Mouse (Mus musculus): Measurements from ENCODE around the gene Il17rc.
A peak's percentile ranks its signal among the peaks of the same experiment; 100 is the strongest.

Il17rc gene

GRCm38 (mm10) chr6:113457952-113458534, 13.2 kb upstream of the Il17rc start, which contains the start of gene Il17re:
TSS of gene Il17re (plus strand) at chr6:113458484.
- no peak for DNase-seq

- DNase-seq: no peak
Measured at GRCm38 (mm10) chr6:113458635-113459034, 12.6 kb upstream of the Il17rc start.

- DNase-seq: no peak
Measured at GRCm38 (mm10) chr6:113464040-113464439, 7.2 kb upstream of the Il17rc start.

DNA sequence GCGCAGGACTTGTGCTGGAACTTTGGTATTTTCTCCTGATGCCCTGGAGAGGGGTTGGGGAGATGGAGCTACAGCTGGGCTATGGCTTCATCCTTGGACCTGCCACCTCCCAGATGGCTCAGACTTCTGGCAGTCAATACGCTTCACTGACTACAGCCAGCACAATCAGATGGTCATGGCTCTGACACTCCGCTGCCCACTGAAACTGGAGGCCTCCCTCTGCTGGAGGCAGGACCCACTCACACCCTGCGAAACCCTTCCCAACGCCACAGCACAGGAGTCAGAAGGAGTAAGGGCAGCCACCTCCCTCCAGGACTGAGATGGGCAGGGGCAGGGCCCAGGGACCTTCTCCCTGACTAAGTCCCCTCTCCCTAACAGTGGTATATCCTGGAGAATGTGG, 5.6 kb upstream of the Il17rc start:
- no peak for DNase-seq

DNA sequence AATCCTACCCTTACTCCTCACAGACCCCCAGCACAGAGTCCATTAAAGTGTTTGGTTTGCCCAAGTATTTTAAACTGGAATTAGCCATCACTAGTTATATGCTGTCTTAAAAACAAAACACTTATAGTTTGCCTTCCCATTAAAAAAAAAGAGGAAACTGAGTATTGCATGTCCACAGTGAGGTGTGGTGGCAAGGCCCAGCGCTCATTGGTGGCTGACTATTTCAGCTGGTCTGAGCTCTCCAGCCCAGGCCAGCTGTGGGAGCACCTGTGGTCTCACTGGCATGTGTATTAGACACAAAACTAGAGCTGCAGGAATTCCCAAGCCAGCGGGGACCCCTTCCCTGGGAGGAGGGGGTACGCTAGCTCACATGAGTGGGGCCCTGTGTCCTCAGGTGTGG, 2.7 kb upstream of the Il17rc start:
- DNase-seq: no peak

DNA sequence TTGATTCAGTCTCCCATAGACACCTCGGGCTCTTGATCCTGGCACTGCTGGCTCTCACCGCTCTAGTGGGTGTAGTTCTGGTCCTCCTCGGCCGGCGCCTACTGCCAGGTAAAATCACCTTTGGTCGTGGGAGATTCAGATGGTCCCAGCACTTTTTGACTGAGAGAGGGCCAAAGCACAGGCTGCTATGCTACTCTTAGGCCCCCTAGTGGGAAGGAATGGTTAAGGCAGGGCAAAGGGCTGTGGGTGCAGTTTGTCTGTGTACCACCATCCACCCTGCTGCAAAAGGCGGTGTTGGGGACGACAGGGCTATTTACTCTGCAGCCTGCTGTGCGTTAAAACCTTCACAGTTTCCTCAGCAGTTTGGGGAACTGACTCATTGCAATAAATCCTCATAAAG, 2.2 kb upstream of the Il17rc start:
- DNase-seq: peak; percentile 38

DNA sequence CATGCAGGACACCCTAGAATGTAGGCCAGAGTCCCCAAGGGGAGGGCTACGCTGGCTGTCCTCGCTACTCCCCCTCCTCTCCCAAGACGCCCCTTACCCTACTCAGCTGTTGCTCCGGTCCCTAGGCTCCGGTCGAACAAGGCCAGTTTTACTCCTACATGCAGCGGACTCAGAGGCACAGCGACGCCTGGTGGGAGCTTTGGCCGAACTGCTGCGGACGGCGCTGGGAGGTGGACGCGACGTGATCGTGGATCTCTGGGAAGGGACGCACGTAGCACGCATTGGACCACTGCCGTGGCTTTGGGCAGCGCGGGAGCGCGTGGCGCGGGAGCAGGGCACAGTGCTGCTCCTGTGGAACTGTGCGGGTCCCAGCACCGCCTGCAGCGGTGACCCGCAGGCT, 1.8 kb upstream of the Il17rc start:
- DNase-seq: peak; percentile 71

GRCm38 (mm10) chr6:113472061-113472460, 834 bp downstream of the Il17rc start:
- DNase-seq: no peak

DNA sequence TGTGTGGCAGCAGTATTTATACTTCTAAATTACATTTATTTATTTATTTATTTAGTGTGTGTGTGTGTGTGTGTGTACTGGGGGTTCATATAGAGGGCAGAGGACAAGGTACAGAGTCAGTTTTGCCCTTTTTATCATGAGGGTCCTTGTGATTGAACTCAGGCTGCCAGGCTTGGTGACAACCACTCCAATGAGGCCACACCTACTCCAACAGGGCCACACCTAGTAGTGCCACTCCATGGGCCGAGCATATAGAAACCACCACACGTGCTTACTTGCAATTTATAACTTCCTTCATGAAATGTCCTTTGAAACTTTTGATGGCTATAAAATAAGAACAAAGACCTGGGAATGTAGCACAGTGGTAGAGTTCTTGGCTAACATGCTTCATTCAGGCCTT, 2.0 kb downstream of the Il17rc start:
- no peak for DNase-seq

DNA sequence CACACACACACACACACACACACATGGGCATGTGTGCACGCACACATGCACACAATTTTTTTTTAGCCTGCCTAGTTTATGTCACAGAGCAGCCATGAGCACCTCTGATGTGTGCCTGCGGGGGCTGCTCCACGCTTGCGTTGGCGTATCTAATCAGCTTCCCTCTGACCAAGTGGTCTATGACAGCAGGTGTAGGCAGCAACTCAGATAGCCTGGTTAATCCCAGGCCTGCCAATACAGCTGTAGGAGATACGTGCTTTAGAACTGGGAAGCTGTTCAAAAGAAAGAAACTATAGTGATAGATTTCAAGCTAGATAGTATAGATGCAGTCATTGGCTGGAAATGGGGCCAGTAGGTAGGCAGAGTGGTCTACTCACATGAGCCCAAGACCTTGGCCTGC, 2.5 kb downstream of the Il17rc start:
- DNase-seq: no peak

DNA sequence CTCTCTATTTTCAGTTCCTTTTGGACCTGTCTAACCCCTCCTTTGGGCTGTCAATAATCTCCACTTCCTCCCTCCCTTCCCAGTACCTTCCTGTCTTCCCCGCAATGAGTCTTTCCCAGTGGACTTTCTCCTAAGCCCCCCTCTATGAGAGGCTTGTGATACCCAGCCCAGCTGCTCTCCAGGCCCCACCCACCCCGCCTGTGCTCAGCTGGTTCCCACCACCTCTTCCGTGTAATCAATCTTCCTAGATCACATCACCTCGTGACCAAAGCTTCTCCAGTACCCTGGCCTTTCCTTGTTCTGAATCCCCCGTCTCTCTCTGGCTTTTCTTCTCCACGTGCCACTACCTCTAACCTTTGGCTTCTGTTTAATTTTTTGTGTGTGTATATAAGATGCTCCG, 6.1 kb downstream of the Il17rc start:
- no peak for DNase-seq

DNA sequence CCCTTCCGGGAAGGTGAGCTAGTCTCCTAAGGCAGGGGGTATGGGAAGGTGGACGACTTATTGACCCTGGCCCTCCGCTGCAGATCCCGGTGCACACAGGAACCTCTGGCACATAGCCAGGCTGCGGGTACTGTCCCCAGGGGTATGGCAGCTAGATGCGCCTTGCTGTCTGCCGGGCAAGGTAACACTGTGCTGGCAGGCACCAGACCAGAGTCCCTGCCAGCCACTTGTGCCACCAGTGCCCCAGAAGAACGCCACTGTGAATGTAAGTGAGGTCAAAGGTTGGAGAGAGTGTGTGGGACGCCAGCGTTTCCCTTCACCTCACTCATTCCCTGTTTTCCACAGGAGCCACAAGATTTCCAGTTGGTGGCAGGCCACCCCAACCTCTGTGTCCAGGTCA, 7.7 kb downstream of the Il17rc start:
- no peak for DNase-seq

- no peak for DNase-seq
Measured at GRCm38 (mm10) chr6:113480555-113481373, 9.5 kb downstream of the Il17rc start.

DNA sequence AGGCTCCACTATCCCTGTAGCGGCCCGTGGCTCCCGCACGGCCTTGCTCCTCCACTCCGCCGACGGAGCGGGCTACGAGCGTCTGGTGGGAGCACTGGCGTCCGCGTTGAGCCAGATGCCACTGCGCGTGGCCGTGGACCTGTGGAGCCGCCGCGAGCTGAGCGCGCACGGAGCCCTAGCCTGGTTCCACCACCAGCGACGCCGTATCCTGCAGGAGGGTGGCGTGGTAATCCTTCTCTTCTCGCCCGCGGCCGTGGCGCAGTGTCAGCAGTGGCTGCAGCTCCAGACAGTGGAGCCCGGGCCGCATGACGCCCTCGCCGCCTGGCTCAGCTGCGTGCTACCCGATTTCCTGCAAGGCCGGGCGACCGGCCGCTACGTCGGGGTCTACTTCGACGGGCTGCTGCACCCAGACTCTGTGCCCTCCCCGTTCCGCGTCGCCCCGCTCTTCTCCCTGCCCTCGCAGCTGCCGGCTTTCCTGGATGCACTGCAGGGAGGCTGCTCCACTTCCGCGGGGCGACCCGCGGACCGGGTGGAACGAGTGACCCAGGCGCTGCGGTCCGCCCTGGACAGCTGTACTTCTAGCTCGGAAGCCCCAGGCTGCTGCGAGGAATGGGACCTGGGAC, 11.4 kb downstream of the Il17rc start:
- DNase-seq: peak; percentile 54

DNA sequence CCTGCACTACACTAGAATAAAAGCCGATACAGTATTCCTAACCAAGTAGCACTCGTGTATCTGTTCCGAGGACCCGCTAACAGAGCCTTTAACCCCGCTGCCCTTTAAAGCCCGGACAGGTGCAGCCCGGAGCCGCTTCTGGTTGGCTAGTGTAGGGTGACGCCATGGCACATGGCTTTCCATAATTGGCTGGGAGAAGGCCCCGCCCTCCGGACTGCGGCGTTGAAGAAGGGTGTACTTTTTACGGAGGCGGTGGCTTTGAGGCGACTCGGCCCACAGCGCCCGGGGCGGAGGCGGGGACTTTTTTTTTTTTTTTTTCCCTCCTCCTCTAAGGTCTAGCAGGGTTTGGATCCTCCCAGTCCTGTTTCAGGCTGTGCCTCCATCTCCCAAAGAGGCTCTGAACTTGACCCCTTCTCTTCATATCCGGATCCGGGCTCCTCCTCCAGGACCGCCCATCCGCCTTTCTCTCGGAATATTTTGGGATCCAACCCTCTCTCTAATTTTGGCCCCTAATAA, 11.9 kb downstream of the Il17rc start, which contains the start of gene Creld1:
Gene Creld1, plus strand, starts transcription at position 198 of the 516 bp plus-strand sequence.
- DNase-seq: peak; percentile 93

- DNase-seq: no peak
Measured at GRCm38 (mm10) chr6:113483729-113484128, 12.5 kb downstream of the Il17rc start.

DNA sequence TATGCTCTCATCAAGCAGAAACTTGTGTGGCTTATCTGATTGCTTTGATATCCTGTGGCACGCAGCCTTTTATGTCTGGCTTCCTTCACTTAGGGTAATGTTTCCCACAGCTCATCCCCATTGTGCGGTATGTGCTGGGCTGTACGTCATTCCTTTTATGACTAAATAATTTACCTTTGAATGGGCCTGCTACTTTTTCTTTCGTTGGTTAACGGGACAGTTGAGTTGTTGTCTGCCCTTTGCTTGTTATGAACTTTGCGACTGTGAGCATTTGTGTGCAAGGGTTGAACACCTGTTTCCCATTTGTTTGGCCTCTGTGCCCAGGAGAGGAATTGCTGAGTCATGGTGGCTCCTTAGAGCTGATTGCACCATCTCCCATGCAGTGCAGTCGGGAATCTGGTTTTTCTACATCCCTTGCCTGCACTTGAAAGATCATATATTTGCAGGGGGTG, 15.9 kb downstream of the Il17rc start:
- no peak for DNase-seq

GRCm38 (mm10) chr6:113489410-113489809, 18.2 kb downstream of the Il17rc start:
- DNase-seq: no peak

DNA sequence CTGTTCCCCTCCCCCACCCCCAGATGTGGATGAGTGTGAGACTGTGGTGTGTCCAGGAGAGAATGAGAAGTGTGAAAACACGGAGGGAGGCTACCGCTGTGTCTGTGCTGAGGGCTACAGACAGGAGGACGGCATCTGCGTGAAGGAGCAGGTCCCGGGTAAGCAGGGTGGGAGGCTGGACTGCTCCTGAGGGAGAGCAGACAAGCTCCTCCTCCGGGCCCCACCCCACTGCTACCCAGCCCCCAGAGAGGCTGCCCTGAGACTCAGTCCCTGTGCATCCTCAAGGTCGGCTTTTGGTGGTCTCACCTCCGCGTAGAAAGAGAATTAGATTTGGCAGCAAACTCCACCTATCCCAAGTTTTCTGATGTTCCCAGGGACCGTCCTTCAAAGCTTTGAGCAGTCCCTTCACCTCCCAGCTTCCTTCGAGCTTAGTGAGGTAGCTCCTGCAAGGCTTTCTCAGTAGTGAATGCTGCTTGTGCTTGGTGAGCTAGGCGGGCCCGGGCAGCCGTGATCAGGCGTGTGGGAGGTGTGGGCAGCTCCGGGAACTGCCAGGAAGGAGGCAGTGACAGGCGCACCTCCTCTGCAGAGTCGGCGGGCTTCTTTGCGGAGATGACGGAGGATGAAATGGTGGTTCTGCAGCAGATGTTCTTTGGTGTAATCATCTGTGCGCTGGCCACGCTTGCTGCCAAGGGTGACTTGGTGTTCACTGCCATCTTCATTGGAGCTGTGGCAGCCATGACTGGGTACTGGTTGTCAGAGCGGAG, 21.1 kb downstream of the Il17rc start:
- DNase-seq: peak; percentile 73

DNA sequence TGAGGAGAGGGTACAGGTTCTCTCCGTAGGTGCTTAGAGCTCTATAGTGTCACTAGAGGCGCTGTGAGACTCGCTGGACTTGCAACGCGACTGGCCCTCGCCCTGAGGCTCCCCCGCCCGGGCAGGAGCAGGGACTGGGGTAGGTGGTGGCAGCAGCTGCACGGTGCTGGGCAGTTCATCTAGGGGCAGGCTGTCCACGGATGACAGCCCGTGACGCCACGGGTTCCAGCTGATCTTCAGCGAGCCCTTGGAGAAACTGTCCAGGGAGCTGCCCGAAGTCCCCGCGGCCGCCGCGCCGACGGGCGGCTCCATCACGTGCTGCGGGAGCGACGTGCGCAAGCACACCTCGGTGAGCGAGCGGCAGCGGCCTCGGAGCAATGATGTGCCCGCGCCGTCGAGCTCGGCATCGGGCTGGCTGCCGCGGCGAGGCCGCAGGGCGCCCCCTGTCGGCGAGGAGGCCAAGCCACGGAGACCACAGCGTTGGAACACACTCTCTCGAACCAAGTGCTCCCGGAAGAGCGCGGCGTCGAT, 23.1 kb downstream of the Il17rc start:
- peak; percentile 70 for DNase-seq

- DNase-seq: no peak
Measured at GRCm38 (mm10) chr6:113495071-113495675, 23.9 kb downstream of the Il17rc start.

GRCm38 (mm10) chr6:113499346-113499745, 28.1 kb downstream of the Il17rc start:
- DNase-seq: no peak

All from right cerebral cortex, postnatal 25 days (tissue).